Mouse (Mus musculus) liver (tissue): ENCODE results near the gene Card11.

ENCODE experiments used
- DNase-seq: peaks from one replicate; pipeline ENCODE4 v3.0.0-alpha.2; 2020; ENCODE audit warnings: mixed read lengths

Card11 gene

DNA sequence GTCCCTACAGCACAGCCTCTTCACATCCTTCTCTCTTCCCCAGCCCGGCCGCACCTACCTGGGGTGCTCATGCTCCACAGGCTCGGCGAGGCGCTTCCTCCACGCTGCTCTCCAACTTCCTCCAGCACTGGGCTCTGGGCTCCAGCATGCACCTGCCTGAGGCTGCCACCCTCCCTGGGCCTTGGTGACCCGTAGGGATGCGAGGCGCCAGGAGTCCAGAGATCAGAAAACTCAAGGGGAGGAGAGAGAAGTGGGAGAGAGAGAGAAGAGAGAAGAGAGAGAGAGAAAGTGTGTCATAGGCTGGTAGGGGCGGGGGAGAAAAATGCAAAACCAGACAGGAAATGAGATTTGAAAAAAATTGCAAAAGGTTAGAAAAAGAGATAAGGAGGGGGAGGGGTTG is at the start of gene Card11:
TSS of gene Card11 (minus strand) at position 234 of the 400 bp plus-strand sequence.
- DNase-seq = no peak

DNA sequence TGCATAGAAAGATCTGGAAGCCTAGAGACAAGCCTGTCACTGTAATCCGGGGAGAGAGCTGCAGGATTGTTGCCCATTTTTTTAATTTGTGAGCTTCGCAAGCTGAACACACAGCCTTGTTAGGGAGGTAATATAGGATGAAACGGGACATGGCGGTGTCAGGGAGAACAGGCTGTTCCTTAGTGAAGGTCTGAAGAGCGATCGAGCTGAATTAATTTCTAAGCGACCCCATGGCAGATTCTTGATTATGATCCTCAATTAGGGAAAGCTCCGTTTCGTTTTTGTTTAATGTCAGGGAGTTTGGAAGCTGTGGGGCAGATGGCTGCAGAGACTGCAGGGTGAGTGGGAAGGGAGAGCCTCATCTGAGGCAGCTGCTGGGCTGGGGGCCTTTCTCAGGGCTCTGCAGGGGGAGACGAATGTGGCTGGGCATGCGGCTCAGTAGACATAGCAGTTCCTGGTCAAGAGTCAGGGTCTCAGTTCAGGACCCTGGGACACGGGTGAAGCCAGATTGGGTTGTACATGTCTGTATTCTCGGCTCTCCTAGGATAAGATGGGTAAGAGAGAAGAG is 47.4 kb upstream of the Card11 start:
- no peak for DNase-seq

DNA sequence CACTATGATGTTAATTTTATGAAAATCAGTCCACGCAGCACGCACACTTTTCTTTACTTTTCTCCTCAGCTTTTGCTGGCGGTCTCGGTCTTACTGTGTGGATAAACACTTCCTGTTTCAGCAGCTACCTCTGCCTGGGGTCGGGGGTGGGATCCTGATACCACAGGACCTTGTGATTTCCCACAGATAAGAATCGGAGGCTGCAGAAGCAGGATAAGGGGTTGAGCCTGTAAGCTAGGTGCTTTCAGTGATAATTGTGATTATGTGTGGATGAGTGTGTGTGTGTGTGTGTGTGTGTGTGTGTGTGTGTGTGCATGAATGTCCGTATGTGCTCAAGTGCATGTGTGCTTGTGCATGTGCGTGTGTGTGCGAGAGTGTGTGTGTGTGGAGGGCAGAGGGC is 44.6 kb upstream of the Card11 start:
- no peak for DNase-seq

DNA sequence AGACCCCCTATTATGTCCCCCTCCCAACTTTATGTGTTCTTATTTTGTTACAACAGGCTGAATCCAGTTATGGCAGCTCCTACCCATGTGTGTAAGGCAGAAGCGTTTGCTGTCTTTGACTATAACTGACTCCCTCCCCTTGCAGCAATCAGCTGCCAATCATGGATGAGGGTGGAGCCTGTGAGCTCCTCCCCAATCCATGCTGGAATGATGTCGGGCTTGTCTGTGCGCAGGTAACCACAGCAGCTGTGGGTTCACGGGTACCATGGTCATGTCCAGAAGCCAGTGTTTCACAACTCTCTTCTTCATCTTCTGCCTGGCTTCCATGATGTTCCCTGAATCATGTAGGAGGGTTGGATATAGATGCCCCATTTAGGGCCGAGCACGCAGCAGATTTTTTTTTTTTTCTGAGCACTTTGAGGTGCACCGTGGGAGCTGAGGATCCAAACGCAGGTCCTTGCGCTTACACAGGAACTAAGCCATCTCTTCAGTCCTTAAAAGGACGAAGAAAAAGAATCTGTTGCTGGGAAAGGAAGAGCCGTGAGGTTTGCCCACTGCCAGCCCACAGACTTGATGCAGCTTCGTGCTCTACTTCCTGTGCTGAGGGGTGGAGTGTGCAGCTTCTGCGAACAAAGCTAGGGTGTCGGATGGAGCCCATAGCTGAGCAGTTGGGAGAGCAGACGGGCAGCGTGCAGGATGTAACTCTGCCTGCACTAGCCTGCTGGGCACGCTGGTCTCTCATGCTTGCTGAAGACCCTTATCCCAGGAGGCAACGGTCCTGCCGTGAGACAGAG is 43.5 kb upstream of the Card11 start:
- peak; percentile 6 for DNase-seq

DNA sequence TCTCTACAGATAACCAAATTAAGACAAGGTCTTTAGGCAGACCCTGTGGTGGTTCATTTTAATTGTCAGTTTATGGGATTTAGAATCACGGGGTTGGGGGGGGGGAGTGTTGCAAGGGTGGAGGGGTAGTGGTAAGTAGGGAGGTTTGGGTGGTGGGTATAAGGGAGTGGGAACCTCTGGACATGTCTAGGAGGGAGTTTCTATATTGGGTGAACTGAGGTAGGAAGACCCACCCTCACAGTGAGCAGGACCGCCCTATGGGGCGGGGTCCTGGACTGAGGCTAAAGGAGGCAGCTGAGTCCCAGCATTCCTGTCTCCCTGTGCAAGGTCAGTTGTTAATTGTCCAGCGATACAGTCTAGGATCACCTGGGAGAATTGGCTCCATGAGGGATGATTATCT is 42.0 kb upstream of the Card11 start:
- no peak for DNase-seq

DNA sequence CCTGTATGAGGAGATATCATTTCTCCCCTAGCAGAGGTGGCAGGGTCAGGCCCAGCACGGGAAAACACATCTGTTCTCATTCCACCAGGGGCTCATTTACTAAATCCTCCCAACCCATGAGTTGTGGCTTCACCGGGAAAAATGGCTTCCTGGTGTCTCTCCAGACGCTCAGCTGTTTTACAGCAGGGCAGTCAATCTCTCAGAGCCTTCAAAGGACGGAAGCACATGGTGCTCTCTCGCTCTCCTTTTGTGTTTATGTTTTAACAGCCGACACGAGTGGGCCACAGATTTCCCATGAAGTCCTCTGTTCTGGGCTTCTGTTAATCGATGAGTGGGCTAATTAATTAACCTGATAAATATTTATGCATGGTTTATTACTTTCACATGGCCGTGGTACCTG is 40.5 kb upstream of the Card11 start:
- no peak for DNase-seq

DNA sequence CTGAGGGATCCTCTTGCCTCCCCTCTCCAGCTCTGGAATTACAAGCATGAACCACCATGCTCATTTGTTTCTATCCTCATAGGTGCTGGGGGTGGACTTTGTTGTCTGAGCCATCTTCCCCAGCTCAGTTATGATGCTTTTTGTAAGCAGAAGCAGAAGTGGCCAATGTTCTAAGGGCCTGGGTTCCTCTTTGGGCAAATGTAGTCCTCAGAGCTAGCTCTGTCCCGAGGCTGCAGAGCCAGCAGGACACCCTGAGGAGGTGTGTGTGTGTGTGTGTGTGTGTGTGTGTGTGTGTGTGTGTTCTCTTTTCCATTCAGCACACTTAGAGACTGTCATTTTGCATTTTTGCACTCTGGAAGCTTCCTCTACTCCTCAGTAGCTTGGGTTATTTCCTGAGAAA is 38.0 kb upstream of the Card11 start:
- no peak for DNase-seq

DNA sequence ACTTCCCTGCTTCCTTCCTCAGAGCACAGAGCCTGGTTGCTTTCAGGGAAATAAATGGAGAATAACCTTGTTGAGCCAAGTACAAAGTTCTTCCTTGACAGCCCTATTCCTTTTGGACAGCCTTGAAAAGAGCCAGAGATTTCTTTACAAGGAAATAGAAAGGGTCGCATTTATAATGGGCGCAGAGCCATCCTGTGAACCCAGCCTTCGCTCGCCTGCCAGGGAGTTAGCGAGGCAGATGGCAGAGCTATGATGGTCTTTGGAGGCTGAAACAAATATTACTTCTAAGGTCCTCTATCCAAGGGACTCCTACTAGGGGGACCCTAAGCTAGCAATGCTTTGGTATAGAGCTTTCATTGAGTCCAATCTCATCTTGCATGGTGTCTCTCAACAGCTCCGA is 35.0 kb upstream of the Card11 start:
- no peak for DNase-seq

DNA sequence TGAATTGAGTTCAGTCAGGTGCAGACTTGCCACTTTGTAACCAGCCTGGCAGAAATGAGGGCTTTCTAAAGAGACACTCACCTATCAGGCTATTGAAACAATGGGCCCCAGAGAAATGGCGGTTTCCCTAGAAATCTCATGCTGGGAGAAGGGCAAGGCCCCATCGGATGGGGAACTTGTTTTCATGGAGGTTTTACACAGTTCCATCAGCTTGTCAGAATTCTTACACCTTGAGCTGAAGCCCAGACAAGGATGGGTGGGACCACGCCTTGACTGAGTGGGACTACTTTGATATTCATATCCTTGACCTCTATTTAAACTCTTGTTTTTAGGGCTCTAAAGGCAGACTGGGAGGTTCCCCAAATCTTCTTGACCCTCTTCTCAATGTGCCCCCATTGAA is 33.9 kb upstream of the Card11 start:
- DNase-seq = no peak

DNA sequence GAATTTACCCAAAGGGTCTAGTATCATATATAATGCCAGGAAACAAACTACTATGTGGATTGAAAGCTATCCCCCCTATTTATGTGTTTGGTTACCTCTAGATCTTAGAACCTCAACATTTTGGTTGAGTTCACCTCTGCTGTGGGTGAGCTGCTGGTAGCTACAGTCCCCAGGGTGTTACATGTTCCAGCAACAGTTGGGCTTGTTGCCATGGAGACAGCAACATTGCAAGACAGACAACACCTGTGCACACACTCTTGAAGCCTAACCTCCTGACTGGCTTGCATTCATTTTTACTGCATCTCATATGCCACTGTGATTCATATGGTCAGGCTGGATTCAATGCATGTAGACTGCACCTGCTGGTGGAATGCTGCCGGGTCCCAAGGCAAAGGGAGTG is 32.6 kb upstream of the Card11 start:
- no peak for DNase-seq

DNA sequence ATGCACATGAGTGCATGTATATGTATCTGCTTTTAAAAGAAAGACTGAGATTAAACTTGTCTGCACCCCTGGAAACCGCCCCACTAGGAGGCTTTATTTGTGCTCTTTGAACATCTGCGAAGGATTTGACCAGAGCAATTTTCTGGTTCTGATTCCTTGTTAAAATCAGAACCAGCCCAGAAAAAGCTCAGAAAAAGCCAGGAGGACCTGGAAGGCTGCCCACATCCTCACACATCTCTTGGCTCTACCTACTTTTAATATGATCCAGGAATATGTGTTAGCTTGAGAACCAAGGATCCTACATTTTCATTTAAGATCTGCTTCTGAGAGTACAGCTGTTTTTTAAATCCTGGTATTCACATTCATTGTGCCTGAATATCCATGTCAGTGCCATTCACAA is 29.0 kb upstream of the Card11 start:
- DNase-seq = no peak

DNA sequence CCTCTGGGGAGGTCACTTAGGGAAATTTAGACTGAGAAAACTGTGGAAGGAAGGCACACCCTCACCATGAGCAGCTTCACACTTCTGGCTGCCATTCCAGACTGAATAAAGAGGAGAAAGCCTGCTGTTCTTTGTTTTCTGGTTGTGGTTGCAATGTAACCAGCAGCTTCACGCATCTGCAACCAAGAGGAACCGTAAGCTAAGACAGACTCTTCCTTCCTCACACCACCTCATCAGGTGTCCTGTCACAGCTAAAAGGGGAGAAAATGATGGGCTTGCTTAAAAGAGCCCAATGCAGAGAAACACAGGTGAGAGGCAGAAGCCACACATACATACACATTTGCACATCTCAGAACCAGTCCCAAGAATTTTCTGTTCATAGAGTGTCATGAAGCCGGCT is 25.3 kb upstream of the Card11 start:
- no peak for DNase-seq

DNA sequence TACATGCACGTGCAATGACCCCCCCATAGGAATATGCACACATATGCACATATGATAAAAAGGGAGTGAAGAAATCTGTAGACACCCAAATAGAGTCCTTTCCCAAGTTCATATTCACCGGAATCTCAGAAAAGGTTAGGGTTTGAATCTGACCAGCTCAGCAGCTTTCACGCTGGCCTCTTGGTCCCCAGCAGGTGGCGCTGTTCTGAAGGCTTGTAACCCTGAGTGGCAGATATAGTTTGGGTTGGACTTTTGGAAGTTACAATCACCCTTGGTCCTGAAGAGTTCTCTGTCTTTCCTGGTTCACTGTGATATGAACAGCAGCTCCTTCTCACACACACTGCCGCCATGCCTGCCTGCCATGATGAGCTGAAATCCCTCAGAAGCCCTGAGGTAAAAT is 24.1 kb upstream of the Card11 start:
- DNase-seq = peak; percentile 39

DNA sequence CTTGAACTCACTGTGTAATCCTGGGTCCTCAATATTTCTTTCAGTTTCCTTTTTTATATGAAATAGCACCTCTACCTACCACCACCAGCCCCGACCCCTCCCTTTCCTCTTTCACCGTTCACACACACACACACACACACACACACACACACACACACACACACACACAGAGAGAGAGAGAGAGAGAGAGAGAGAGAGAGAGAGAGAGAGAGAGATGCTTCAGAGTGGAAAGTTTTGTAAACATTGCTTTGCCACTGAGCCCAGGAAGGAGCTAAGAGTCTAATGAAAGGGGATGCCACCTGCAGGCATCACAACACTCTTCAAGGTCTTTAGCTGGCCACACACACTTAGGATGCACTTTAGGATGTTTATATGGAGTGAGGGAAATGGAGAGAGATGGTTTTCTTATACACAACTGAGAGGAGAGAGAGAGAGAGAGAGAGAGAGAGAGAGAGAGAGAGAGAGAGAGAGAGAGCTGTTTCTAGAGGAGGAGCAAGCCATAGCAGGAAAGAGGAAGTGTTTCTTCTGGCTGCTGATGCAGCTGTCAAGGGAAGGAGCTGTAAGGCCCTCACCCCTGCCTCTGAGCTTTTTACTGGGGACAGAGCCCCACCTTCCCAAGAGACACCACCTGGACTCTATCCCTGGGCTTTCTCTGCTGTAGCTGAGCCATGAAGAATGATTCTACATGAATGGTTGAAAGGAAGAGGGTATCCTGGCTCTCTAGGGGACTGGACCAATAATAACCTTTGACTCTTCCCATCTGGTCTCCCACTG is 17.7 kb upstream of the Card11 start:
- DNase-seq = no peak

DNA sequence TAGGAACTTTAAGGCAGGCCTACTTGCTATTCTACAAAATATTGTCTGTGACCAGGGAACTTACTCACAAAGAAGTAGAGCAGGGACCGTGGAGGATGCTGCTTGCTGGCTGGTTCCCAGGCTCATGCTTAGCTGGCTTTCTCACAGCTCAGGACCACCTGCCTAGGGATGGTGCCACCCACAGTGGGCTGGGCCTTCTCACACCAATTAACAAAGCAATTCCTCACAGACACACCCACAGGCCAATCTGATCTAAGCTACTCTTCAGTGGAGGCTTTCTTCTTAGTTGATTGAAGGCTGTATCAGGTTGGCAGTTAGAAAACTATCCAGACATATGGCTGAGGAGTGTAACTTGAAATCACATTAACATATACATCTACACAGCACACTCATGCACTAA is 15.7 kb upstream of the Card11 start:
- DNase-seq = no peak

DNA sequence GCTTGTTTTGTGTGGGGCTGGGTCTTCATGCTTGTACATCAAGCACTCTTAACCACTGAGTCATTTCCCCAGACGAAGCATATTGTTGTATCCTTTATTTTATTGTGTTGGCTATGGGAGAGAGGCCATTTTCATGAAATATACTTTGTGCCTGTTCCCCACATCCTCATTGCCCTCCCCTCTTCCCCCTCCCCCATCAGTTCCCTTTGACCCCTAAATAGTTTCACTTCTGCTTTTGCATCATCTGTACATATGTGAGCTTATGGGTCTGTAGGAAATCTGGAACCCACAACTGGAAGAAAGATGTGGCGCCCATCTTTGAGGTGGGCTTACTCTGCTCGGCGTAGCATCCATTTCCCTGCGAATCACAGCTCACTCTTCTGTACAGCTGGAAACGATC is 13.8 kb upstream of the Card11 start:
- DNase-seq = no peak

DNA sequence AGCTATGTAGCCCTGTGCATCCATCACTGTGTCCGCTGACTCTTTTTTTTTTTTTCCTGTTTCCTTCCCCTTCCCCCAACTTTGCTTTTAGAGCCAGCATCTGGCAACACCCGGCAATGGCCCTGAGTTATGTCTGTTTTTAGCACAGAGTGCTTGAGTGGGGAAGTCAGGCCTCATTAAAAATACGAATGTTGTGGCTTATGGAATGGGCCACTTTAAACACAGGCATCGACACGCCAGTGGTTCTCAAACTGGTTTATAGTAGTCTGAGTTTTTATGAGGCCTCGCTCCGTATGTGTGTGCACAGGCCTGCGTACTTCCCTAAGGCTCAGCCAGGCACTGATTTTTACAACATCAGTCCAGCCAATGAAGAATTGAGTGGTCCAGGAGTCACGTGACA is 13.1 kb upstream of the Card11 start:
- DNase-seq = no peak

DNA sequence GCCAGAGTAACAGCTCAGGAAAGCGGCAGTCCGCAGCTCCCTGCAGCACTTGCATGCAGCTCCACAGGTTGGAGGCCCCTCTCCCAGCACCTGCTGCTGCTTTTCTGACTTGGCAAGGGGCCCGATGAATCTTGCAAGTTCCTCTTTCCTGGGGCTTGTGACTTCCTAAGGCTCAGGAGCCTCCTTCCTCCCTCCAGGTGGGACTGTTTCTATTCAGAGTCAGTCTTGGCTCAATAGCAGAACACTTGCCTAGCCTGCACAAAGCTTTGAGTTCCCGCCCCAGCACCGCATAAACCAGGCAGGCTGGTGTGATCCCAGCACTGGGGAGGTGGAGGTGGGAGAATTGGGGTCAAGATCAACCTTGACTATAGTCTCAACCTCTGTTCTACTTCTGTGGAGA is 5.1 kb upstream of the Card11 start:
- no peak for DNase-seq

DNA sequence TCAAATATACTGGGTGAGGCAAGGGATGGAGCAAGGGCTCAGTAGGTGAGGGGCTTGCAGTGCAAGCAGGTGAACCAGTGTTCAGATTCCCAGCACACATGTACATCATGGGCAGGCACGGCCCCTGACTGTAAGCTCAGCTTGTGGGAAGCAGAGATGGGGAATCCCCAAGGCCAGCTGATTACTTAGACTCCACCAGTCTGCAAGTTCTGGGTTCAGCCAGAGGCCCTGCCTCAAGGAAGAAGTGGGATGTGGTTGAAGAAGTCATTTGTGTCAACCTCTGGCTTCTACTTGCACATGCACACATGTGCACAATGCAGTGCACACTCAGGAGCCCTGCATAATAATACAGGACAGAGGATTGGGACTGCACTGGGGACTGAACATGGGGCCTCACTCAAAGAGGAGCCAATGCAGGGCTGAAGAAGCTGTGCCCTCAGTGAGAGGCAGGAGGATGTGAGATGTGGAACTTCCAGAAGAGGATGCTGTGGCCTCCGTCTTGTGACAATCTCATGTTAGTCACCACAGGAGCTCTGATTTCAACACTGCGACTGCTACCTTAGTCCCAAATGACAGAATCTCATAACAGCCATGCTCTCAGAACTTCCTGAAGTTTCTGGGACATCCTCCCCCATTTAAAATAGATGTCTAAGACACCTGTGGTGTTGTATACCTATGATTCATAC is 3.8 kb upstream of the Card11 start:
- DNase-seq = no peak

DNA sequence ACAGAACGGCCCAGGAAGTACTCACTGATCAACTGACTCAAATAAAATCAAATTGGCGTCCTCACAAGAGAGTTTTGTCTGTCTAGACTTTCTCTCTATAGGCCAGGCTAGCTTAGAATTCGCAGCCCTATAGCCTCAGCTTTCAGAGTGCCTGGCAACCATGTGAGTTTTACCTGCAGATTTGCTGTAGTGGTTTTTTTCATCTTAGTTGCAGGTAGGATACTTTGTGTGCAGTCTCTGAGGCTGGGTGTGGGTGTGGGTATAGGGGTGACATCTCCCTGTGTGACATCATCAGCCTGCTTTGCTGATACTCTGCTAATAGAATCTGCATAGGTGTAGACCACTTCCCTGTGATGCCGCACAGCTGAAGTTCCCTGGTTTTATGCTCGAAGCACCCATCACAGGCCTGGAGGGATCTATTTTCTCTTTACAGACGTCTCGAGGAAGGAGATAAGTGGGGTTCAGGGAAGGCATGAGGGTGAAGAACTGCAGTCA is 1.2 kb downstream of the Card11 start:
- DNase-seq = no peak

DNA sequence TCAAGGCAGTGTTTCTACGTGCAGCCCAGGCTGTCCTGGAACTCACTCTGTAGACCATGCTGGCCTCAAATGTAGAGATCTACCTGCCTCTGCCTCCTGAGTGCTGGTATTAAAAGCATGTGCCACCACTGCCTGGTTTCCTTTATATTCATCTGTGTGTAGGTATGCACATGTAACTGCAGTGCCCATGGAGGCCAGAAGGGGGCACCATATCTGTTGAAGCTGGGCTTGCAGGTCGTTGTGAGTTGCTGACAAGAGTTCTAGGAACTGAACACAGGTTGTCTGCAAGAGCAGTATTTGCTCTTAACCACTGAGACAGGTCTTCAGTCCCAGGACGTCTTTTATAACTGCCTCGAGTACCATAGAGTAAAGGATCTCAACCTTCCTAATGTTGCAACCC is 2.6 kb downstream of the Card11 start:
- peak; percentile 32 for DNase-seq

DNA sequence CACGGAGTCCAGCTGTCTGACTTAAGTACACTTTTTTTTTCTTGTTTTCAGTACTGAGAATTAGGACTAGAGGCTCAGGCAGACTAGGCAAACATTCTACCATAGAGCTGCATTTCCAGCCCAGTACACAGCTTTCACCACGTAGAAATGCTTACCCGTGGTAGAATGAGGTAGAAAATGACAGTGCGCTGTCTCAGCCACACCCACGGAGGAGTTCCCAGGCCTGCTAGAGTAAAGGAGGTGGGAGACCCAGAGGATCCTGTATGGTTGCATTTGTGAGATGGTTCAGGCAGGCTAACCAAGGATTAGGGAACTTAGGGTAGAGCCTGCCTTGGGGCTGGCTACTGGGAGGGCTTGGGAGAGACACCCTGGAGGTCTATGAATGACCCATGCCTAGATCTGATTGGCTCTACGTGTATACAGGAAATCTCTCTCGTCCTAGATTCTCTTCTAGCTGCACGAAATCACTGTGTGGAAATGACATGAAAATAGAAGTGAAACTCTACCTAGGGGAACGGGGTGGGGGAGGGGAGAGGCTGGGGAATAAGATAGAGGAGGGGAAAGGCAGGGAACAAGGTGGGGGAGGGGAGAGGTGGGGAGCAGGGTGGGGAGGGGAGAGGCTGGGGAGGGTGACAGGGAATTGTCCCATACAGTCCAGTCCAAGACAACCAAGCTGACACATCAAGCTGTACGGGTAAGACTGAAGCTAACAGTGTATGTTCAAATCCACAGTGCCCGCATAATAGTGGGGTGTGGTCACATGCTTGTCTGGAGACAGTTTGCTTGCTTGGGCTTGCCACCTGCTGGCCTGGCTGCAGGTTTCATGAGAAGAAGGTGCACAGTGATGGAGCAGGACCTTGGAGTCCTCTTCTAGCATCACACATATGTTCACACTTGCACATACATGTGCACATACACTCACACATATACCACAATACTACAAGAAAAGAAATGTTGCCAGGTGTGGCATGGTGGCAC is 8.0 kb downstream of the Card11 start:
- no peak for DNase-seq
